Mouse (Mus musculus): ENCODE data around the gene Klf2. TPM values are rescaled to one million over a fixed set of nuclear protein-coding genes. Genes with fewer than 3 reads are reported as not detected.

Klf2 gene
- polyA plus RNA-seq, 1 experiment from 2014 or later: 15.4 TPM

- Histone ChIP-seq H3K4me2 (replicated peaks) (no peak overlapping the region), H3K27ac (replicated peaks) (no peak overlapping the region), H3K9me3 (replicated peaks) (no peaks in the 10 kb centered on the region), H3K27me3 (no peaks in the 10 kb centered on the region), H3K9ac (no peak overlapping the region), H3K36me3 (peaks cover 73% of the 10 kb centered on the region), H3K4me3 (replicated peaks) (no peak overlapping the region), H3K4me1 (no peaks in the 10 kb centered on the region)
- 86% methylated on average over 3 of the region's 3 CpGs for WGBS
- ATAC-seq (ENCODE audit: insufficient number of reproducible peaks, low FRiP score, low TSS enrichment, low read depth): no peak
Measured at GRCm38 (mm10) chr8:72356593-72356992, 37.8 kb downstream of the Klf2 start.

GRCm38 (mm10) chr8:72360162-72360561, 41.3 kb downstream of the Klf2 start:
- Histone ChIP-seq H3K36me3 (peaks cover 84% of the 10 kb centered on the region), H3K4me2 (replicated peaks) (no peak overlapping the region)
- no peak for ATAC-seq (ENCODE audit: insufficient number of reproducible peaks, low FRiP score, low TSS enrichment, low read depth)

GRCm38 (mm10) chr8:72362754-72363153, 43.9 kb downstream of the Klf2 start:
- ATAC-seq (ENCODE audit: insufficient number of reproducible peaks, low FRiP score, low TSS enrichment, low read depth): no peak
- H3K27me3 ChIP-seq: no peaks in the 10 kb centered on the region

More at GRCm38 (mm10) chr8:72360162-72360561, 41.3 kb downstream of the Klf2 start:
- no peaks in the 10 kb centered on the region for H3K27me3 ChIP-seq
- no peak overlapping the region for H3K4me3 ChIP-seq (replicated peaks)
- H3K27ac ChIP-seq (replicated peaks): no peak overlapping the region
- no peak overlapping the region for H3K9ac ChIP-seq
- H3K9me3 ChIP-seq (replicated peaks): no peaks in the 10 kb centered on the region
- H3K4me1 ChIP-seq: no peaks in the 10 kb centered on the region

GRCm38 (mm10) chr8:72363457-72363856, 44.6 kb downstream of the Klf2 start:
- 0 out of 2 replicates have a peak, but pooled peaks cover 6% of the 10 kb centered on the region for H3K4me1 ChIP-seq
- ATAC-seq (ENCODE audit: insufficient number of reproducible peaks, low FRiP score, low TSS enrichment, low read depth): no peak
- H3K4me3 ChIP-seq (replicated peaks): no peak overlapping the region
- no peaks in the 10 kb centered on the region for H3K9me3 ChIP-seq (replicated peaks)
- H3K9ac ChIP-seq: no peak overlapping the region
- no peak overlapping the region for H3K4me2 ChIP-seq (replicated peaks)
- no peak overlapping the region for H3K27ac ChIP-seq (replicated peaks)
- no peaks in the 10 kb centered on the region for H3K27me3 ChIP-seq
- H3K36me3 ChIP-seq: peaks cover 77% of the 10 kb centered on the region
- WGBS: 83% methylated on average over 7 of the region's 7 CpGs

More at GRCm38 (mm10) chr8:72362754-72363153, 43.9 kb downstream of the Klf2 start:
- H3K4me2 ChIP-seq (replicated peaks): no peak overlapping the region
- no peak overlapping the region for H3K9ac ChIP-seq
- 0 out of 2 replicates have a peak, but pooled peaks cover 6% of the 10 kb centered on the region for H3K4me1 ChIP-seq
- no peak overlapping the region for H3K27ac ChIP-seq (replicated peaks)
- 88% methylated on average over 4 of the region's 4 CpGs for WGBS
- H3K9me3 ChIP-seq (replicated peaks): no peaks in the 10 kb centered on the region
- no peak overlapping the region for H3K4me3 ChIP-seq (replicated peaks)
- peaks cover 77% of the 10 kb centered on the region for H3K36me3 ChIP-seq

- Histone ChIP-seq H3K9me3 (replicated peaks) (no peaks in the 10 kb centered on the region), H3K9ac (no peak overlapping the region), H3K4me2 (replicated peaks) (no peak overlapping the region), H3K4me3 (replicated peaks) (no peak overlapping the region), H3K4me1 (0 out of 2 replicates have a peak, but pooled peaks cover 6% of the 10 kb centered on the region), H3K27me3 (no peaks in the 10 kb centered on the region), H3K27ac (replicated peaks) (no peak overlapping the region; the same call in 1 of the 2 replicates), H3K36me3 (peaks cover 77% of the 10 kb centered on the region)
- ATAC-seq (ENCODE audit: insufficient number of reproducible peaks, low FRiP score, low TSS enrichment, low read depth): no peak
- 76% methylated on average over 2 of the region's 2 CpGs for WGBS
Measured at GRCm38 (mm10) chr8:72365016-72365415, 46.2 kb downstream of the Klf2 start.

- no peak overlapping the region for H3K4me2 ChIP-seq (replicated peaks)
- peaks cover 80% of the 10 kb centered on the region for H3K36me3 ChIP-seq
- no peak overlapping the region for H3K4me3 ChIP-seq (replicated peaks)
- WGBS: 22% methylated on average over 3 of the region's 3 CpGs
- ATAC-seq (ENCODE audit: insufficient number of reproducible peaks, low FRiP score, low TSS enrichment, low read depth): peak; percentile 48; the same call in 1 of the 2 replicates
- H3K27me3 ChIP-seq: no peaks in the 10 kb centered on the region
- 0 out of 2 replicates have a peak, but pooled peaks cover 6% of the 10 kb centered on the region for H3K4me1 ChIP-seq
- H3K27ac ChIP-seq (replicated peaks): no peak overlapping the region
- no peak overlapping the region for H3K9ac ChIP-seq
- no peaks in the 10 kb centered on the region for H3K9me3 ChIP-seq (replicated peaks)
Measured at GRCm38 (mm10) chr8:72365826-72366225, 47.0 kb downstream of the Klf2 start.

GRCm38 (mm10) chr8:72366435-72366834, 47.6 kb downstream of the Klf2 start:
- peaks cover 85% of the 10 kb centered on the region for H3K36me3 ChIP-seq
- 0 out of 2 replicates have a peak, but pooled peaks cover 6% of the 10 kb centered on the region for H3K4me1 ChIP-seq
- H3K4me2 ChIP-seq (replicated peaks): no peak overlapping the region
- H3K9ac ChIP-seq: no peak overlapping the region
- ATAC-seq (ENCODE audit: insufficient number of reproducible peaks, low FRiP score, low TSS enrichment, low read depth): no peak
- H3K9me3 ChIP-seq (replicated peaks): no peaks in the 10 kb centered on the region
- 100% methylated on average over 2 of the region's 2 CpGs for WGBS
- no peak overlapping the region for H3K4me3 ChIP-seq (replicated peaks)
- no peak overlapping the region for H3K27ac ChIP-seq (replicated peaks)
- H3K27me3 ChIP-seq: no peaks in the 10 kb centered on the region

Other genes with a start within 250 kb of the Klf2 start
- gene Olfr373, start 235.9 kb upstream of the Klf2 start, polyA plus RNA-seq (2015; fragmentation: Nextera tagmentation; extraction: Ambion mirVana): 0.17 TPM in 1 of 2 replicates, not detected in the other
- gene Olfr374, start 212.0 kb upstream of the Klf2 start, polyA plus RNA-seq (2015; fragmentation: Nextera tagmentation; extraction: Ambion mirVana): 0.08 TPM in 1 of 2 replicates, not detected in the other
- gene Tpm4, start 184.1 kb upstream of the Klf2 start, polyA plus RNA-seq (2015; fragmentation: Nextera tagmentation; extraction: Ambion mirVana): 600 and 613 TPM in 2 replicates
- gene Rab8a, start 157.8 kb upstream of the Klf2 start, polyA plus RNA-seq (2015; fragmentation: Nextera tagmentation; extraction: Ambion mirVana): 113 and 116 TPM in 2 replicates
- gene Hsh2d, start 129.4 kb upstream of the Klf2 start, polyA plus RNA-seq (2015; fragmentation: Nextera tagmentation; extraction: Ambion mirVana): 0.26 TPM in 1 of 2 replicates, not detected in the other
- gene Cib3, start 106.2 kb upstream of the Klf2 start, polyA plus RNA-seq (2015; fragmentation: Nextera tagmentation; extraction: Ambion mirVana): 0.31 TPM in 1 of 2 replicates, not detected in the other
- not detected in 2 replicates for gene Gm11034, start 105.4 kb upstream of the Klf2 start, polyA plus RNA-seq (2015; fragmentation: Nextera tagmentation; extraction: Ambion mirVana)
- gene Fam32a, start 99.3 kb upstream of the Klf2 start, polyA plus RNA-seq (2015; fragmentation: Nextera tagmentation; extraction: Ambion mirVana): 71.0 and 72.1 TPM in 2 replicates
- 109 and 112 TPM in 2 replicates for gene Ap1m1, start 79.0 kb upstream of the Klf2 start, polyA plus RNA-seq (2015; fragmentation: Nextera tagmentation; extraction: Ambion mirVana)
- gene Gm10282, start 13.8 kb upstream of the Klf2 start, polyA plus RNA-seq (2015; fragmentation: Nextera tagmentation; extraction: Ambion mirVana): 22.9 and 33.3 TPM in 2 replicates
- gene Eps15l1, start 102.4 kb downstream of the Klf2 start, polyA plus RNA-seq (2015; fragmentation: Nextera tagmentation; extraction: Ambion mirVana): 54.2 and 56.6 TPM in 2 replicates
- gene Calr3, start 124.8 kb downstream of the Klf2 start, polyA plus RNA-seq (2015; fragmentation: Nextera tagmentation; extraction: Ambion mirVana): 1.0 and 1.2 TPM in 2 replicates
- 15.7 and 17.0 TPM in 2 replicates for gene 1700030K09Rik, start 124.8 kb downstream of the Klf2 start, polyA plus RNA-seq (2015; fragmentation: Nextera tagmentation; extraction: Ambion mirVana)
- 56.3 and 68.6 TPM in 2 replicates for gene Cherp, start 156.2 kb downstream of the Klf2 start, polyA plus RNA-seq (2015; fragmentation: Nextera tagmentation; extraction: Ambion mirVana)
- gene Slc35e1, start 173.6 kb downstream of the Klf2 start, polyA plus RNA-seq (2015; fragmentation: Nextera tagmentation; extraction: Ambion mirVana): 21.3 and 24.8 TPM in 2 replicates
- gene Med26, start 229.2 kb downstream of the Klf2 start, polyA plus RNA-seq (2015; fragmentation: Nextera tagmentation; extraction: Ambion mirVana): 18.4 and 20.4 TPM in 2 replicates